Mouse (Mus musculus) embryo, embryonic 10.5 days (tissue): ENCODE data around the gene Hist1h2ae.
A peak's percentile ranks its signal among the peaks of the same experiment; 100 is the strongest.
"Not testable (repeated sequence)": the region's sequence is repeated elsewhere in the genome, so short reads cannot be mapped to it uniquely, and the experiment has no call there.

Experiments
- DNase-seq: peaks from one replicate; pipeline ENCODE4 v3.0.0-alpha.2; 2015; ENCODE audit warnings: low spot score

The Hist1h2ae gene

GRCm38 (mm10) chr13:23562699-23563462, 8.1 kb downstream of the Hist1h2ae start:
- DNase-seq: peak; percentile 85

- DNase-seq: peak; percentile 97
Observed at GRCm38 (mm10) chr13:23561883-23562659, 8.9 kb downstream of the Hist1h2ae start, which contains the start of gene Hist1h3e. TSS of gene Hist1h3e (minus strand) at chr13:23562369.

DNA sequence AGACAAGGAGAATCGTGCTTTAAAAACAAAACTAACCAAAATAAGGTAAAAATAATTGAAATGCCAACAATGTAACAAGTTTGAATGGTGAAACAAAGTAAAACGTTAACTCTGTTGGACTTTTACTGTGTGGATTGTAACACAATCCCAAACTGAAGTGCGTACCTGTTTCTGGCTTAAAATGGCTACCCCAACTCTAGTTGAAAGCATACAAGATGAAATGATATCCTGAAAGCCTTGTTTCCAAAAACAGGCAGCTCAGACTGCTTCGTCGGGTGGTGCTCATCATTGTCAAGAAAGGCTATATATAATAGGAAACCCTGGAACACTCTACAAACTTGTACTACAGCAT, 9.5 kb downstream of the Hist1h2ae start:
- DNase-seq: not testable (repeated sequence)

GRCm38 (mm10) chr13:23560699-23561098, 10.3 kb downstream of the Hist1h2ae start:
- DNase-seq: peak; percentile 50

DNA sequence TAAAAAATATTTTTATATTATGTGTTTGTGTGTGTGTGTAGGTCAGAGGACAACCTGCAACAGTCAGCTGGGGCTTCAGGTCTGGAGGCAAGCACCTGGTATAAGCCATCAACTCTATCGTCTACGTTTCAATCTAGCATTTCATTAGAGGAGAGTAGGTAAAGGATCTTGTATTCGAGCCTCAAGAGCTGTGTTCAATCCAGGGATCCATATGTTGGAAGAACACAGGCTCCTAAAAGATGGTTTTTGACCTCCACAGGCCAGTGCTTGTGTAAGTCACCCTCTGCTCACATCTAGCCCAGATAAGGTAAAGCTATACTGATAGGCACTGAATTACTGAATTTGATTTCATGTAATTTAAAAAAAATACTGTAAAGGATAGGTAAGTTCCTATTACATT, 14.1 kb downstream of the Hist1h2ae start:
- no peak for DNase-seq

GRCm38 (mm10) chr13:23555839-23556416, 15.1 kb downstream of the Hist1h2ae start:
- peak; percentile 96 for DNase-seq

- peak; percentile 97 for DNase-seq
Observed at GRCm38 (mm10) chr13:23554925-23555838, 15.8 kb downstream of the Hist1h2ae start.

- peak; percentile 71 for DNase-seq
Observed at GRCm38 (mm10) chr13:23554393-23554792, 16.6 kb downstream of the Hist1h2ae start.

- no peak for DNase-seq
Observed at GRCm38 (mm10) chr13:23552962-23553361, 18.1 kb downstream of the Hist1h2ae start, which contains the start of gene Hist1h1d. TSS of gene Hist1h1d (plus strand) at chr13:23553262.

DNA sequence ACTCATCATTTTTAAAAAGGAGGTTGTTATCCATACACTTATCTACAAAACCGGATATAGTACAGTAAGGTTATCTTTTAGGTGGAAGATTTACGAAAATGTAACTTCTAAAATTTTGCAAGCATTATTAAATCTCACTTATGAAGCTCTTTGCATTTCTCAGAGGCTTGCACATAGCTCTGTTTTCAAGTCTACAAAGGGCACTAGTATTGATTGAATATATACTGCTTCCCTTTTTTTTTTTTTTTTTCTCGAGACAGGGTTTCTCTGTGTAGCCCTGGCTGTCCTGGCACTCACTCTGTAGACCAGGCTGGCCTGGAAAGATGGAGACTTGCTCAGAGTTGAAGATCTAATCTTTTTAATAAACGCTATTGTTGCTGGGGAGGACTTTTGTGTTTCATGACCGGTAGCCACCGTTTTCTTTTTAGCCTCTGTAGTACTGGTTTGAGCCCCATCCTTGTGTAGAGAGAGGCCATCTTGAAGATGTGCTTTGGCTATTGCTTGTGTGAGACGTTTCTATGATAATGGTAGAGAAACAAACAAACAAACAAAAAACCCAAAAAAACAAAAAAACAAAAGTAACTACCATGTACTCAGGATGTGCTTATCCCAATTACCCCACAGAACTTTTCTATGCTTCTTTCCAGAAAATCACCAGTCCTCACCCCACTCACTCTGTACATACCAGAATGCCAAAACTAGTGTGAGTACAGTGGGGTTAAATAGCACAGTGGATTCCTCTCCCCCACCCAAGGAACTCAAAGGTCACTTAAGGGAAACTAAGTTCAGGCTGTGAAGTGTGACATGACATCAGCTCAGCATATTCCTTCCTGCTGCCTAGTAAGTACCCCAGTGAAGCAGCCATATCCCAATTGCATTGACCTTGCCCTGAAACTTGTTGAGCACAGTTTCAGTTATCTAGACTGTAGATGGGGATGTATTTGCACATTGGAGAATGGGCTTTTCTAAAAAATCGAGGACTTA, 18.8 kb downstream of the Hist1h2ae start:
- no peak for DNase-seq

GRCm38 (mm10) chr13:23551146-23551834, 19.7 kb downstream of the Hist1h2ae start, which contains the start of gene Hist1h4f:
TSS of gene Hist1h4f (minus strand) at chr13:23551648.
- peak; percentile 98 for DNase-seq

GRCm38 (mm10) chr13:23550761-23551145, 20.3 kb downstream of the Hist1h2ae start:
- DNase-seq: peak; percentile 82

DNA sequence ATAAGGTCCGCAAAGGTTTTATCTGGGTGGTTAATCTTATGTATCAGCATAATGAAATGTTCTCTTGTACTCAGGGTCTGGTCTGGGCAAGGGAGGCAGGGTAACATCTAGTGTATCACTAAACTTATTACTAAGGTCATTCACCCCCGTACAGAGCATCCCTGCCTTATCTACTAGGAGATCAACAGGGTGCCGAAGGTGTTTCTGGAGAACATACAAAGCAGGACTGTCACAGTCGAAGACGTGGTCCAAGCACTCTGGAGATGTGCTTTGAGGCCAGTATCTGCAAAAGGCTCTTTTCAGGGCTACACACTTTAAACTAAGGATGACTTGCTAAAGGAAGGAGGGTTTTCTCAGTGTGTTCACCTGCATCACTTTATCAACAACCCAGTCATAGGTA, 24.3 kb downstream of the Hist1h2ae start:
- no peak for DNase-seq

DNA sequence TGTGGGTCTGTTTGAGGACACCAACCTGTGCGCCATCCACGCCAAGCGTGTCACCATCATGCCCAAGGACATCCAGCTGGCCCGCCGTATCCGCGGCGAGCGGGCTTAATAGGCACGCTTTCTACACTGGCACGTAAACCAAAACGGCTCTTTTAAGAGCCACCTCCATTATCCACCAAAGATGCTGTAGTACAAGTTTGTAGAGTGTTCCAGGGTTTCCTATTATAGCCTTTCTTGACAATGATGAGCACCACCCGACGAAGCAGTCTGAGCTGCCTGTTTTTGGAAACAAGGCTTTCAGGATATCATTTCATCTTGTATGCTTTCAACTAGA, 26.3 kb downstream of the Hist1h2ae start:
- not testable (repeated sequence) for DNase-seq

GRCm38 (mm10) chr13:23543965-23544786, 26.8 kb downstream of the Hist1h2ae start, which contains the start of gene Hist1h3f:
TSS of gene Hist1h3f (plus strand) at chr13:23544052.
- peak; percentile 98 for DNase-seq

- peak; percentile 95 for DNase-seq
Observed at GRCm38 (mm10) chr13:23542999-23543607, 27.9 kb downstream of the Hist1h2ae start, which contains the start of gene Hist1h2bh. TSS of gene Hist1h2bh (minus strand) at chr13:23543392.

GRCm38 (mm10) chr13:23542225-23542980, 28.6 kb downstream of the Hist1h2ae start:
- DNase-seq: peak; percentile 64

DNA sequence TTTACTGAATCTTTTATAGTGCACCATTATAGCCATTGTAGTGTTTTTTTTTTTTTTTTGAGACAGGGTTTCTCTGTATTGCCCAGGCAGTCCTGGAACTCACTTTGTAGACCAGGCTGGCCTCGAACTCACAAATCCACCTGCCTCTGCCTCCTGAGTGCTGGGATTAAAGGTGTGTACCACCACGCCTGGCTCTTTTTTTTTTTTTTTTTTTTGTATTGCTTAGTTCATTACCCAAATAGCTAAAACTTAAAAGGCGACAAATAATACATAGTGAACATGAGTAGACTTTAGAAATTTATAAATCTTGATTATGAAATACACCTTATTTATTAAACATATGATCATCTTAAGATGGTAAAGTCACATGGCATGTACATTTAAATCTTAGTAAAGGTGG, 29.5 kb downstream of the Hist1h2ae start:
- no peak for DNase-seq
